Mouse (Mus musculus) embryonic fibroblast, embryonic 13.5 days (primary cell): ENCODE measurements around the gene Galnt12.

Experiments
- CTCF ChIP-seq: IDR thresholded peaks from 2 replicates; pipeline ENCODE4 v1.5.1; 2011; ENCODE audit warnings: mild to moderate bottlenecking, control low read depth, low read length, moderate library complexity, borderline replicate concordance; ENCODE audit not compliant: insufficient read depth
- POLR2A ChIP-seq: IDR thresholded peaks from 2 replicates; pipeline ENCODE4 v1.6.1; 2011; ENCODE audit warnings: low read depth, mild to moderate bottlenecking, control low read depth, low read length, moderate library complexity

GRCm38 (mm10) chr4:47150806-47151205 is 59.1 kb downstream of the Galnt12 start:
- no peak for TF ChIP-seq POLR2A
- no peak for TF ChIP-seq CTCF
